Mouse (Mus musculus): Measurements from ENCODE around the gene Atp6v1fnb.

Atp6v1fnb gene

DNA sequence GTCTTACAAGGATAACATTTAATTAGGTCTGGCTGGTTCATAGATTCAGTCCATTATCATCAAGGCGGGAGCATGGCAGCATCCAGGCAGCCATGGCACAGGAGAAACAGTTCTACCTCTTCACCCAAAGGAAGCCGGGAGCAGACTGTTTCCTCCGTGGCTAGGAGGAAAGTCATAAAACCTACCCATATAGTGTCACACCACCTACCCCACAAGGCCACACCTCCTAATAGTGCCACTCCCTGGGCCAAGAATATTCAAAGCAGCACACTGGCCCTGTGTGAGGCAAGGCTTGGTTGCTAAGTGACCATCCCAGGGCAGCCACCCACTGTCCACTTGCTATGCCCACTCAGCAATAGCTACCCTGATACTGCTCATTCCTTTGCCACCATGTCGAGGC lies at the start of gene Atp6v1fnb:
Gene Atp6v1fnb, plus strand, starts transcription at position 301 of the 400 bp plus-strand sequence.
- no peak for DNase-seq (ENCODE audit: low spot score in 2 of 2)

DNA sequence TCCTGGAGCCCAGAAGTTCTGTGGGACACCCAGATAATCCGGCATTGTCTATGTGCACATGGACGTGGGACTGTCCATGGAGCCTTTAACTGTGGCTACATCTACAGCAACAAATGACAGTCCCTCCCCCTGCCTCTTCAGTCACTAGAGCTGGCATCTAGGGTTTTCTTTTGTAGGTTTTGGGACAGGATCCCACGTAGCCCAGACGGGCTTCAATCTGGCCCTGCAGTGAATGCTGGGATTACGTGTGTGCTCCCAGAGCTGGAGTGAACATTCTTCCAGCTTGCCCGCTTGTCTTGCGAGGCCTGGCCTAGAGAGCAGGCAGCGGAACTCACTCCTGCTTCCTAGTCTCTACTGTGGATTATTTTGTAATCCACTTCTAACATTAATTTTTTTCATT lies 46.1 kb upstream of the Atp6v1fnb start:
- no peak for DNase-seq (ENCODE audit: low spot score in 2 of 2)

DNA sequence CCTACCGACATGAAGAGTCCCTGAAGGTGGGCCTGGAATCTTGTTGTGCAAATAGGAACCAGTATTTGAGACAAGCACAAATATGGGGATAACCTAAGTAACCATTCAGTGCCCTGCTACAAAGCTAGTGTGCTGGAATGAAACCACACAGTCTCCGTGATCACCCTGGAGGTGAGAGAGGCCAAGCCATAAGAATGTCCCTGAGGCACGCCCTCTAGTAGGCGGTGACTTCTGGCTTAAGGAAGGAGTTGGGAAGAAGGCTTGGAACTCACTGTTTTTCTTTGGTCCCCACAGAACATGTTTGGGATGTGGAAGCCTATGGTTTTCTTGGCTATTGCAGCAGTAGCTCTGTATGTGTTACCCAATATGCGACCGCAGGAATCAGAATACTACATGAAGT lies 44.9 kb upstream of the Atp6v1fnb start:
- DNase-seq (ENCODE audit: low spot score in 2 of 2) = no peak

DNA sequence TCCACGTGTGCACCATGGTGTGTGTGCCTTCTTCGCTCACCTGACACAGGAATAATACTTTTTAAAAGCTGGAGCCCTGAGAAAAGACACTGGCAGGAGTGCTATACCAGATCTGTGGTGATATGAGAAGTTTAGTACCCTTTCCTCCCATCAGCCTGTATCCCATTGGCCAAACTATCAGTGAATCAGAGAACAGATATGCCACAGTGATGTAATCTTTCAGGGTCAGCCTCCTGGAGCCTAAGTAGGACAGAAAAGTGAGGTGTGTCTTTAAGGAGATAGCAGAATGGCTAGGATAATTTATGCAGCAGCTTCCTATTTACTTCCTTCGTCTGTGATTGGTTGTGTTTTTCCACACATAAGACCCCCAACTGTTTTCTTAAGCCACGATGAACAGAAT lies 43.1 kb upstream of the Atp6v1fnb start:
- DNase-seq (ENCODE audit: low spot score in 2 of 2) = no peak

DNA sequence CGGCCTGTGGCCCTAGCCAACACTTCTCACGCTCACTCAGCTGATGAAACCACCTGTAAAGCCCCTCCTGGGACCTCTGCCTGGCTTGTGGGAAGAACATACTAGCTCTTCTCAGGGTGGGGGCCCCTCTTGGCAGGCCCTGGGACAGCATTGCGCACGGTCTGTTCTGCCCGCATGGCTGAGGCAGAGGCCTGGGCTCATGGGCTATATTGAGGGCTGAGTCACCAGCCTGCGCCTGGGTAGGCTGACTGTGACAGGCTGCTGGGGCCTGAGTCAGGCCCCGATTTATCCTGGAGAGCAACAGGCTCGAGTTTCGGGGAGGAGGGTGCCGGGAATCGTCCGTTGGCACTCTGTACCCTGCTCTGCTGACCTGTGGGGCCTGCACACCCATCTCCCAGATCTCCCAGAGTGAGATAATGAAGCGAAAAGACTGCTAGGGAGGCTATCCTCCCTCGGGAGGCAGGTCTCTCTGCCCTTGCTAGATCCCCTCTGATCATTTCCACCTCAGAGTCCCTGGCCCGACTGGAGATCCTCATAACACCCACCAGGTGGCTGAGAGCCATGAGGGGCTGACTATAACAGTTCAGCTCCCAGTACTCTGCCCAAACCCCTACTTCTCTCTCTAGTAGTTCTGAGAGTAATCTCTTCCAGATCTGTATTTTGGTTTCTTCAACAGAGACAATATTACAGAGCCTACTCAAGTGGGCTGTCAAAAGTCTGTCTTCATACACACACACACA lies 40.4 kb upstream of the Atp6v1fnb start:
- no peak for DNase-seq (ENCODE audit: low spot score in 2 of 2)

DNA sequence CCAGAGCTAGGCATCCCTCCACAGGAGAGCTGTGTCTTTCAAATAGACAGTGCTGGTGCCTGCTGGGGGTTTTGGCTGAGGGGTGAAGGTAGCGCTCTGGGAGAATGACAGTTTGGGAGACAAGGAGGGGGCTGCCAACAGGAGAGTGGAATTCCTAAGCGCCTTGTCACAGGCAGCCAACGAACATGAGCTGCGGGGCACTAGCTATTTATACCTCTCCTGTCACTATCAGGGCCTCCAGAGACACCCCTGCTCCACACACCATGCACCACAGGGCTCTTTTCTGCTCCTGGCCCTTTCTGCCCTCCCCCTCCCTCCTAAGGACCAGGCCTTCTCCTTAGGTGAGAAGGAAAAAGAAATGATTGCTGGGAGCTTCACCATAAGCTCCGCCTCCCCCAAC lies 39.8 kb upstream of the Atp6v1fnb start:
- DNase-seq (ENCODE audit: low spot score in 2 of 2) = no peak

DNA sequence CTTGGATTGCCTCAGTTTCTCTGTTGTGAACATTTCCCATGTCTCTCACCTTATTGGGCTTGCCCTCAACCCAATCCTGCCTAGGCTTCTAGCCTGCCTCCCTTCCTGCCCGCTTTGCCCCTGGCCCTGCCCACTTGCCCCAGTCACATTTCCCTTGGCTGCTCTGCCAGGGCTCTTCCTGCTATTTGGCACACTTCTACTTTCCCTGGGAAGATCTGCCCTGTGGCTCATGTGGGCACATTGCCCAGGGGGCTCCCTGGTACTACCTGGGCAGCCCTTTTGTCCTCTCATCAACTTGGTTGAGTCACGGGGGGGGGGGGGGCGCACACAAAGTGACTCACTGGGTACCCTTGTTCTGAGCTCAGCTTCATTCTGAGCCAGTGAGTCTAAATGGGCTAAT lies 39.1 kb upstream of the Atp6v1fnb start:
- no peak for DNase-seq (ENCODE audit: low spot score in 2 of 2)

DNA sequence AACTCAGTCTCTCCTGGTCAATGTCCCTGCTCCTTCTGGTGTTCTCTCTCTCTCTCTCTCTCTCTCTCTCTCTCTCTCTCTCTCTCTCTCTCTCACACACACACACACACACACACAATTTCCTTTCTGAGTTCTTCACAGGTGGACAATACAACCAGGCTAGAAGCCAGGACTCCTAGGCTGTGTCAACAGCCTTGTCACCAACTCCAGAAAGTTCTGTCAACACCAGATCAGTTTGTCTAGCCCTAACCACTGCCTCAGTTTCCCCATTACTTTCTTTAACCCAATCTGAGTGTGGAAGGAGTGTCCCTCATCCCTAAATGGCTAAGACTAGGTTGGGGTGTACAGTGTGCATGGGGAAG lies 38.6 kb upstream of the Atp6v1fnb start:
- no peak for DNase-seq (ENCODE audit: low spot score in 2 of 2)

DNA sequence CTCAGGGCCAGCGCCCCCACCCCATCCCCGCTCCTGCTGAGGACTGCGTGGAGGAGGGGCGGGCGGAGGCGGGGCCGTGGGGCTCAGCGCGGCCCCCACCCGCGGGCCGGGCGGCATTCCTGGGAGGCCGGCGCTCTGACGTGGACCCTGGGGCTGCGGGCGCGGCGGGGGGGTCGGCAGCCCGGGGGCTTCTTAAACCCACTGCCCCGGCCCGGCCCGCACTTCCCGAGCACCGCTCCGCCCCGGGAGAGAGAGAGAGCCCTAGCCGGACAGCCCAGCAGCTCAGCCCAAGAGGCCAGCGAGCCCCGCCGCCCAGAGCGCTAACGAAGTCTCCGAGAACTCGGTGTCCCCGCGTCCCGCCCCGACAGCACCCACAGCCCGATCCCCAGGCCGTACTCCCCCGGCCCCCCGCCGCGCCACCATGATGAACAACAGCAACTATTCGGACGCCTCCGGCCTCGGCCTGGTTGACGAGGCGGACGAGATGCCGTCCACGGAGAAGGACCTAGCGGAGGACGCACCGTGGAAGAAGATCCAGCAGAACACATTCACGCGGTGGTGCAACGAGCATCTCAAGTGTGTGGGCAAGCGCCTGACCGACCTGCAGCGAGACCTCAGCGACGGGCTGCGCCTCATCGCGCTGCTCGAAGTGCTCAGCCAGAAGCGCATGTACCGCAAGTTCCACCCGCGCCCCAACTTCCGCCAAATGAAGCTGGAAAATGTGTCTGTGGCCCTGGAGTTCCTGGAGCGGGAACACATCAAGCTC lies 38.0 kb upstream of the Atp6v1fnb start, which contains the start of gene Flnc:
Gene Flnc, plus strand, starts transcription at position 219 of the 766 bp plus-strand sequence.
- no peak for DNase-seq (ENCODE audit: low spot score in 2 of 2)

DNA sequence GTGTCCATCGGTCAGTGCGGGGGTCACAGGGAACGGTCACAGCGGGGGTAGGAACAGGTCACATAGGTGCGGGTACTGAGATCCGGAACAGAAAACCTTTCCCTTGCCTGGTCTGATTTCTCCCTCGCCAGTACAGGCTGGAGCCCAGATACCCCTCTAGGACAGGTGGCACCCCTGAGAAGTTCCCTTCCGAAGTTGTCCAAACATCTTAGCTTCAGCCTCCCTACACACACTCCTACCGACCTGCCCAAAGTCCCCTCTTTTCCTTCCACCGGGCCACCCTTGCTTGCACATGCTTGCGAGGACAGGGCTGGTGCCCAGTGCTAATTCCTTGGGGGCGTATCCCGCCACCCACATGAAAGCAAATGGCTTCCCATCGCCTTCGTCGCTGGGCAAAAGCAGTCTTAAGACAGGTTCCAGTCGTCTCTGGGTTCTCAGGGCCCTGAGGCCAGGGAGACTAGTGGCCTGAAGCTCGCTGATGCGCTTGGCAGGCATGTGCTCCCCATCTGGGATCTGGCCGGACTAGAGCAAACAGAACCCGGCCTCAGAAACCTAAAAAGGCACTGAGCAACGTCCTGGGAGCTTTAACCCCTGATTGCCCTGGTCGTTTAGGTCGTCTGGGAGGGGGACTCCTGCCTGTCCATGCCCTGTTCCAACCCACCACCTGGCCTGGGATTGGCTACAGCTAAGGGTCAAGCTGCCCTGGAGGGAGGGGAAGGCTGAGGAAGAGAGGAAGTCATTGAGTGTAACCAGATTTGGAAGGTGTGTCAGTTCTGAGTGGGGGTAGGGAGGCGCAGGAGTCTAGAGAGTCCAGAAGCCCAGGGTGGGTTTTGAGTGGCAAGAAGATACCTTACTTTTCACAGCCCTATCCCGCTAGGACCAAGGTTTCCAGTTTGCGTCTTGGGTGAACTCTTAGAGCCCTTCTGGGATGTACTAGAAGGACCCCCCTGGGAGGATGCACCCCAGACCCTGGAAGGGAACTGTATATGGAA lies 37.1 kb upstream of the Atp6v1fnb start:
- DNase-seq (ENCODE audit: low spot score in 2 of 2) = no peak

DNA sequence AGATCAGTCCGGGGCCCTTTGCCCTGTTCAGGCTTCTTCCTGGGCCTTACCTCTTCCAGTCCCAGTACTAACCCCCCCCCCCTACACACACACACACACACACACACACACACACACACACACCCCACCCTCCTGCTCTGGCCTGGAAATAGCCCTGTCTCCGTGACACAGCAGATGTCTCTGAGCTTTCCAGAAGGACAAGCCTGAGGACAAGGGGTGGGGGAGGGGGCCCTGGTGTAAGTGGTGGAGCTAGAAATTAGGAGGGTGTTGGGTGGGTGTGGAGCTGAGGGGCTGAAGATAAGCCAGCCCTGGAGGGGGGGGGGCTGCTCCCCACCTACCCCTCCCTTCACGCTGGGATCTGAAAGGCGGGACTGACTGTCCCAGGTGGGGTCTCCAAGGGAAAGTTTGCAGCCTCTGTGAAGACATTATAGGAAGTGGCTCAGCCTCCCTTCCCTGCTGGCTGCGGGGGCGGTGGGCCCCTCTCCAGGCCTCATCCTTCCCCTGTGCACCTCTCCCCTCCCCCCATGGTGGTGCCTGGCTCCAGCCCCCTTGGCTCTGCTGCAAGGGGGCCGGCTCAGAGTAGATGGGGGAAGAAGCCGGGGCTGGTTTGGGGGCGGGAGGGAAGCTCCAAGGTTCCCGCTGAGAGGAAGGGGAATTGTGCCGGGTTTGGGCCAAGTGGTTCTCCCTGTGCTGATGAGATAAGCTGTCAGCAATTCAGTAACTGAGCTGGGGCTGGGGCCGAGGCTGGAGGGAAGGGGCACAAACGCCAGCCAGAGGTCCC lies 36.1 kb upstream of the Atp6v1fnb start:
- no peak for DNase-seq (ENCODE audit: low spot score in 2 of 2)

DNA sequence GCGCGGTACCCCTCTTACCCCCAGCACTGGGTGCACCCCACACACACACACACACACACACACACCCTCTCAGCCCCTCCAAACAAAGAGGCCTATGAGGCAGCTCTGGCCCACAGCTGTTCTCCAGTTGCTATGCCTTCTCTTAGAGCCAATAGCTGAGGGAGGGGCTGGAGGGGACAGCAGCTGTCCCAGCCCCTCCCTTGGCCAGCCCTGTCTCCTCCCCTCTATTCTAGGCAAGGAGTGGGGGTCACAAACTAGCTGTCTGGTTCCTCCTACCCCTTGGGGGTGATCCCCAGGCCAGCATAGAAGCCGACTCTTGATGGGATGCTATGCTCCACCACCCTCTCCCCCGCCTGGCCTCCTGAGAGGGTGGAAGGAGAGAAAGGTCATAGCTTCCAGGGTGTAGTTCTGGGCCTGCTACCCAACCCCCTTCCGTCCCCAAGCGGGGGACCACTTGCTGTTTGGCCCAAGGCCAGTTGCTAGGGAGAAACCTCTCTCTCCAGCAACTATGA lies 35.2 kb upstream of the Atp6v1fnb start:
- DNase-seq (ENCODE audit: low spot score in 2 of 2) = no peak

DNA sequence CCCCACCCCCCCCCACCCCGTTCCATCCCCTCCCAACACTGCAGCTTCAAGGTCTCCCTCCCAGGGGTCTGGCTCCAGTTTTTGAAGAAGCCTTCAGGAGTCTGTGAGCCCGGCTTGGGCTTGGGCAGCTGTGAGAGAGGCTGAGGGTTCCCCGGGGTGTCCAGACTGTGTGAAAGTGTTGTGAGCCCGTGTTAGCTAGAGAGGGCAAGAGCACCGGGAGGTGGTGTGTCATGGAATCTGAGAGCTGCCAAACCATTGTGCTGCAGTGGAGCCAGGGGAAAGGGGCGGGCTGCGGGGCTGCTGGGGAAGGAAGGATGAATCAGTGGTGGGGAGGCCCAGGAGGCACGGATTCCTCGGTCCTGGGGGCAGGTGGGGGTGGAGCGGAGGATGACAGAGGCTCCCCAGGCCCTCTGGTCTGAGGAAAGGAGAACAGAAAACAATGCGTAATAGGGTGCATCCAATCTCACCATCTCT lies 34.7 kb upstream of the Atp6v1fnb start:
- DNase-seq (ENCODE audit: low spot score in 2 of 2) = no peak

DNA sequence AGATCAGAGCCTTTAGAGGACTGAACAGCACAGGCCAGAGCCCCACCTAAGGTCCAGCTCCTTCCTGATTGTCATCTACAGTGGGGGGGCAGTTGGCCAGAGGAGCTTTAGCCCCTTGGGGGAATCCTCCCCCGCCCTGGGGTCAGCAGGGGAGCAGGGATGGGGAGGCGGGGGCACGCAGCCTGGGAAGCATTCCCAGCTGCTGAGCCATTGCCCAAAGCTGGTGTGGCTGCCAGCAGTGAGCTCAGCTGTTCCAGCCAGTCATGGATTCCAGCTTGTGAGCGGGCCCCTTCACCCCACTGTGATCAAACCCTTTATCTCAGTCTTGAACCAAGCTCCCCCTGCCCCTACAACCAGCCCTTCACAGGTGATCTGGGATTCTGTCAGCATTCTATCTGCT lies 32.0 kb upstream of the Atp6v1fnb start:
- DNase-seq (ENCODE audit: low spot score in 2 of 2) = no peak

DNA sequence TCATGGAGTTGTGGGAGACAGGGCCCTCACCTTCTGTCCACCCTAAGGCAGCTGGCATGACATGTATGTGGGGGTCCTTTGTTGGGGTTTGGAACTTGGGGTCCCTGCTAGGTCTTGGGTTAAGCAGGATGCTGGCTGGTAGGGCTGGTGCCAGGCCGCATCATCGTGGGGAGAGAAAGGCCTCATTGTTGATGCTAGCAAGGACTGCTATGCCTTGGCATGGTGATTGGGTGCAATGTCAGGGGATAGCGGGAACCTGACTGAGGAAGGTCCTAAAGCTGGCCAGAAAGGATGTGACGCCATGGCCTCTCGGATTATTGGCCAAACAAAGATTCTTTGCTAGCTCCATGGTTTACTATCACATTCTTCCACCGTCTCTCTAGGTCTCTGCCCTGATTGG lies 31.4 kb upstream of the Atp6v1fnb start:
- DNase-seq (ENCODE audit: low spot score in 2 of 2) = no peak

DNA sequence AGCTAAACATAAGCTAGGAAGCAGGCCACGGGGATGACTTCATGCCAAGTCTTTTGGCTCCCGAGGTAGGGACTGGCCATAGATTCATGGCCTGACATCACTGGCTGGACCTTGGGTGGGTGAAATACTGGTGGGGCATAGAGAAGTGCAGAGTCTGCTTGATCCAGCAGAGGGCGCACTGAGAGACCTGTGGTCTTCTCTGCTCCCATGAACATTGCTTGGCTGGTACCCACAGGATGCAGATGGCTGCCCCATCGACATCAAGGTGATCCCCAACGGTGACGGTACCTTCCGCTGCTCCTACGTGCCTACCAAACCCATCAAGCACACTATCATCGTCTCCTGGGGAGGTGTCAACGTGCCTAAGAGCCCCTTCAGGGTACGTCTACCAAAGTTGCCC lies 26.5 kb upstream of the Atp6v1fnb start:
- DNase-seq (ENCODE audit: low spot score in 2 of 2) = peak; percentile 22 to 65

DNA sequence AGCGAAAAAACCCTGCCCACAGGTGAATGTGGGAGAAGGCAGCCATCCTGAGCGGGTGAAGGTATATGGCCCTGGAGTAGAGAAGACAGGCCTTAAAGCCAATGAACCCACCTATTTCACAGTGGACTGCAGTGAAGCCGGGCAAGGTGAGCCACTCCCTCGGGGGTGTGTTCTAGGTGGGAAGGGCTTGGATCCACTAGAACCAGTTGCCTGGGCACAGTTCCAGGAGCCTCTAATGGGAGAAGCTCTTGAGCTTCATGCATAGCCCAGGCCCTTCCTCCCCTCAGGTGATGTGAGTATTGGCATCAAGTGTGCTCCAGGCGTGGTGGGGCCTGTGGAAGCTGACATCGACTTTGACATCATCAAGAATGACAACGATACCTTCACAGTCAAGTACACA lies 25.9 kb upstream of the Atp6v1fnb start:
- no peak for DNase-seq (ENCODE audit: low spot score in 2 of 2)

DNA sequence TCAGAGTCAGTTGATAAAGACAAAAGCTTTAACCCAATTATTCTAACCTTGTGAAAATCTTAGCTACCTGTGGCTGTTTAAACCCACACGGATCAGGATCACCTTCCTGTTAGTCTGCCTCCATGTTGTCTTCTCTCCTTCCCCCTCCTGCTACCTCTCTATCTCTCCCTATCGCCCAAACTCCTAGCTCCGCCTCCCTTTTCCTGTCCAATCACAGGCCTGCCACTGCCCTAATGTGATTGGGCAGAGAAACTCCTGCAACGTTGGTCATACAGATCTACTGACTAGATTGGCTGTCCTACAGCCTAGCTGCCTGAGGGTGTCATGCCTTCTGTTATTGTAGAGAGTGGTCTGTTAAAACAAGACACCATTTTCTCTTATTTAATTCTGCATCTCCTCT lies 21.4 kb upstream of the Atp6v1fnb start:
- no peak for DNase-seq (ENCODE audit: low spot score in 2 of 2)

DNA sequence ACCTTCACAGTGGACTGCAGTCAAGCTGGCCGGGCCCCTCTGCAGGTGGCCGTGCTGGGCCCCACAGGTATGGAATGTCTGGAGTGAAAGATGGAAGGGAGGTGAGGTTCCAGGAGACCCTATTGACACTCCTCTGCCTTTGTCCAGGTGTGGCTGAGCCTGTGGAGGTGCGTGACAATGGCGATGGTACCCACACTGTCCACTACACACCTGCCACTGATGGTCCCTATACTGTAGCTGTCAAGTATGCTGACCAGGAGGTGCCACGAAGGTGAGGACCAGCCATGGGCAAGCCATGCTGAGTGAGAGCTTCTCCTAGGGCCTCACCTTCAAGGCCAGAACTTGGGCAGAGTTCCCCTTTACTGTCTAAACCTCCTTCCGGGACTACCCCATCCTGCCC lies 20.6 kb upstream of the Atp6v1fnb start:
- no peak for DNase-seq (ENCODE audit: low spot score in 2 of 2)

DNA sequence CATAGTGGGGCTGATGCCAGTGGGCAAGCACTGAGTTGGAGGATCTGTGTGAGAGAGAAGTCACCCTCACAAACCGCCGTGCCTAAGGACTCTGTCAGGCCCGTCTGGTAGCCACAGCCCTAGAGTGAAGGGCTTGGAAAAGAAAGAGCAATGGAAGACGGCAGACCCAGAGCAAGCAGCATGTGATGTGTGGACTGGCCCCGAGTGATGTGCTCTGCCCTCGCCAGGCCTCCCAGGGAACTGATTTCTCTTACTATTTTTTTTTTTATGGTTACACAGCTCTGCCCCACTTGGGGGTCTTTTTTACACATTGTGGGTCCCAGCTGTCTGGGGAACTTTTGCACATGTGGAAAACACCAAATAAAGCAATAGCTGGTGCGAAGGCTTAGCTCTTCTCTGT lies 9.7 kb upstream of the Atp6v1fnb start:
- no peak for DNase-seq (ENCODE audit: low spot score in 2 of 2)

DNA sequence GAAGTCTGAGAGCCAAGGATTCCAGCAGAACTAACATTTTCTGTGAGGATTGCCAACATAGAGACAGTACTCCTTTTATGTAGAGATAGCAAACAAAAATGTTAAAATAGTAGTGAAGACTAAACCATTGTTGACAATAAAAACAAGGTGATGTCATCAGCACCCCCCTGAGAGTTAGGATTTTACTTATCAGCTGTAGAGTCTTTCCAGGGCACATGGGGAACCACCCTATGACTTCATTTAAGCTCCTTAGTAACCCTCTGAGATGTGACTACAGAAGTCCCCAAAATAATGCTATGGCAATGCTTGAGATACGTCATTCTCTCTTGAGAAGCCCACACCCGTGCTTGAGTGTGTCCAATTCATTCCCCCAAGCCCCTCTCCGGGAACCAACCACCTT lies 7.8 kb upstream of the Atp6v1fnb start:
- DNase-seq (ENCODE audit: low spot score in 2 of 2) = no peak

Data from spleen, postnatal 10 days (tissue).